Mouse (Mus musculus) subcutaneous adipose tissue, adult 2 months (tissue): Measurements from ENCODE around the gene Aldh4a1. TPM values are rescaled to one million over a fixed set of nuclear protein-coding genes. Genes with fewer than 3 reads are reported as not detected.

Source experiments
- polyA plus RNA-seq: library from polyadenylated mRNA; depleted of rRNA; stranded (reverse); fragments of >200 nt; gene quantifications from 2 replicates; pipeline ENCODE4 v1.2.3, GENCODE M21; 2012; ENCODE audit warnings: low replicate concordance; rRNA removed

Gene Aldh4a1
- polyA plus RNA-seq = 74.5 and 92.0 TPM in 2 replicates

DNA sequence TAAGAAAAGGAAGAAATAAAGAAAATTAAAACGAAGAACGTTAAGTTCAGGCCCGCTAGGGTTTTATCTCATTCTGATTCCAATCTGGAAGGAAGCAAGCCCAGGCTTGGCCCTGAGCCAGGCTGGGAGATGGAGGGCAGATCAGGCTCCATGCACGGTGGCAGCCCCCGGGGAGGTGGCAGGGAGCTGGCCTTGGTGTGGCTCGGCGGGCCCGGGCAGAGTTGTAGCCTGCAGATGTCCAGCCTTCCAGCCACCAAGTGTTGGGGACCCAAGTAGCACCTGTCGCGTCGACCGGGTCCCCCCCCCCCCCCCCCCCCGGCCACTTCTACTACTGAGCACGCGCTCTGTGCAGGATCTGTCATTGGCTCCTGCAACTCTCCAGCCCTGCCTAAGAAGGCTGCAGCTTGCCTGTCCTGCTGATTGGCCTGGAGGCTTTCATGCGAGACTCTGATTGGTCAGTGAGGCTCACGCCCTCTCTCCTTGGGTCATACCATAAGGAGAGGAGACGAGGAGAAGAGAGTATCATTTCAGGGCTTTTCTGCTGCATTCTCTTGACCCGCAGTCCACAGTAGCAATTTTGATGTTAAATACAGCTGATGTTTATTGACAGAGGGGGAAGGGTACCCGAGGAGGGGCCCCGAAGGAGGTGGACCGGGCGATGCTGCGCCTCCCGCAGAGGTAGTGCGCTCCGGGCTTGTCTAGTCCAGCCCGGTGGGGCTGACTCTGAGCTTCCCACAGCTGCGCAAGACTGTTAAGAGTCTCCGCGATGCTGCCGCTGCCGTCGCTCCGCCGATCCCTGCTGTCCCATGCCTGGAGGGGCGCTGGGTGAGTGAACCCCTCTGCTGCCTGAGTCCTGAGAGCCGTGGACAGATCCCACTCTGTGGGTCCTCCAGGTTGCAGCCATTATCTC is at the start of gene Aldh4a1:
Aldh4a1 (plus strand) TSS at position 494 of the 910 bp plus-strand sequence.

GRCm38 (mm10) chr4:139602357-139603244 is 20.1 kb upstream of the Aldh4a1 start, which contains the start of gene Gm21969:
Gene Gm21969 (plus strand): TSS chr4:139603186.

GRCm38 (mm10) chr4:139653238-139653637 is 30.6 kb downstream of the Aldh4a1 start, which contains the start of gene Tas1r2:
Gene Tas1r2 (plus strand): TSS chr4:139653538.

Other genes starting within 250 kb of the Aldh4a1 start
- gene Iffo2, start 92.3 kb upstream of the Aldh4a1 start, polyA plus RNA-seq = 9.6 and 13.3 TPM in 2 replicates
- gene Gm21969, start 19.7 kb upstream of the Aldh4a1 start, polyA plus RNA-seq = 0.03 TPM in 1 of 2 replicates, not detected in the other
- not detected in 2 replicates for gene Tas1r2, start 30.7 kb downstream of the Aldh4a1 start, polyA plus RNA-seq
- not detected in 2 replicates for gene Pax7, start 210.7 kb downstream of the Aldh4a1 start, polyA plus RNA-seq